Mouse (Mus musculus) megakaryocyte, embryonic 14.5 days (primary cell): ENCODE data around the gene Arx.

Source experiments
- FLI1 ChIP-seq: IDR thresholded peaks from 2 replicates; pipeline ENCODE4 v1.6.1; 2012; ENCODE audit warnings: low read length, inconsistent platforms, mixed read lengths
- GATA1 ChIP-seq: IDR thresholded peaks from 3 replicates; pipeline ENCODE4 v1.6.1; 2012; ENCODE audit warnings: mixed read lengths, low read length, inconsistent platforms, borderline replicate concordance

GRCm38 (mm10) chrX:93281756-93282155 lies 4.5 kb upstream of the Arx start:
- TF ChIP-seq GATA1 (no peak), FLI1 (no peak)
